Mouse (Mus musculus): ENCODE data around the gene 1810010D01Rik.

The 1810010D01Rik gene

DNA sequence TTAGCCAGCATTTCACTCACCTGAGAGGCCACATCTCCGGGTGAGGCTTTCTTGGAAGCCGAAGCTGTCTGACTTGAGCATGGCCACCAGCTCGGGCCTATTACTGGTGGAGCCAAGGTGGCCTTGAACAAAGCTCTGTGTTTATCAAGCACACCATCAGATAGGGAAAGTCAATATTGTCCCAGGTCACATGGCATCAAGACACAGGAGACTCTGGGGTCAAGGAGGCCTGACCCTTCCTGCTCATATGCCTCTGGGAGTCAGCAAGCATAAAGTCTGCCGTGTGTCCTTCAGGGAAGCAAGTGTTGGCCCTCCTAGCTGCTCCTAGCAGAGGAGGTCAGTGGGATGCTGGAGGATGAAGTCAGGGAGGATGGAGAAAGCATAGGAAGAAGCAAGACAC, at the start of gene 1810010D01Rik:
1810010D01Rik (minus strand) TSS at position 114 of the 400 bp plus-strand sequence.
- no peak for DNase-seq

DNA sequence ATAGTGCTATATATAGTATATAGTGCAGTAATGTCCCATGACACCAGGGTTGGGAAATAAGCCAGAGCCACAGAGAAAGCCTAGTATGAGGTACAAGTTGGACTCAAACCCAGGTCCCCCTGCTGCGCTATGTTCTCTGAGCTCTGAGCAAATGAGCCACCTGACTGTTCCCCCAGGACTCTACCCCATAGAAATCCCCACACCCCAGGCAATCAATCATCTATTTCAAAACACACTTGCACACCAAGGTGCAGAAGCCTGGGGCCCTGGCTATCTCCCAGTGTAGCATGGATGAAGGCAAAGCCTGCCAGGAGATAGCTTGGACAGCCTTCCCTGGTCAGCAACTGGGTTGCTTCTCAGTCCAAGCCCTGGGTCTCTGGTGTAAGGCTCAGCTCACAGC, 48.2 kb upstream of the 1810010D01Rik start:
- DNase-seq = no peak

DNA sequence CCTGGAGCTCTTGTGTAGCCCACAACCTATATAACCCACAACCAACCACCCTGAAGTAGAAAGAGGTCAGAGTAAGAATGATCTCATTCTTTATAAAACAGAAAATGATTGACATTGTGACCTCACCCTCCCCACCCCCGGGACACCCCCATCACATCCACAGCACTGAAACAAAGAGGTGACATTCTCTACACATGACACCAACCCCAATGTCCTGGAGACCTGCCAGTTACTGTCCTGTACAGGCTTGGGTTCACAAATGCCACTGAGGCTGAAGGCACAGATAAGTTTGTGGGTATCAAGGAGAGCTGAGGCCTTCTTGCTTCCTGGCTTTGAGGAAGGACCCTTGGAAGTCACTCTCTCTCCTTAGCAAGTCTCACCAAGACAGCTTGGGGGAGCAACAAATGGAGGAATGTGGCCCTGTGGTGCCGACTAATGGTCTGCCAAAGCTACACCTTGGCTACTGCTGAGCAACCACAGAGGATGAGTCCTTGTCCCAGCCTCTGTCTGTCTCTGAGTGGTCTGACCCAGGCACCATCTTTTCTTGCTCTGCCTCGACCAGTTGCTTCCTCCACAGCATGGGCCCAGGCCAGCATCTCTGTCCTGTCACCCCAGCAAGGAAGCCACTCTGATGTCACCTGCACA, 46.2 kb upstream of the 1810010D01Rik start:
- DNase-seq = no peak

DNA sequence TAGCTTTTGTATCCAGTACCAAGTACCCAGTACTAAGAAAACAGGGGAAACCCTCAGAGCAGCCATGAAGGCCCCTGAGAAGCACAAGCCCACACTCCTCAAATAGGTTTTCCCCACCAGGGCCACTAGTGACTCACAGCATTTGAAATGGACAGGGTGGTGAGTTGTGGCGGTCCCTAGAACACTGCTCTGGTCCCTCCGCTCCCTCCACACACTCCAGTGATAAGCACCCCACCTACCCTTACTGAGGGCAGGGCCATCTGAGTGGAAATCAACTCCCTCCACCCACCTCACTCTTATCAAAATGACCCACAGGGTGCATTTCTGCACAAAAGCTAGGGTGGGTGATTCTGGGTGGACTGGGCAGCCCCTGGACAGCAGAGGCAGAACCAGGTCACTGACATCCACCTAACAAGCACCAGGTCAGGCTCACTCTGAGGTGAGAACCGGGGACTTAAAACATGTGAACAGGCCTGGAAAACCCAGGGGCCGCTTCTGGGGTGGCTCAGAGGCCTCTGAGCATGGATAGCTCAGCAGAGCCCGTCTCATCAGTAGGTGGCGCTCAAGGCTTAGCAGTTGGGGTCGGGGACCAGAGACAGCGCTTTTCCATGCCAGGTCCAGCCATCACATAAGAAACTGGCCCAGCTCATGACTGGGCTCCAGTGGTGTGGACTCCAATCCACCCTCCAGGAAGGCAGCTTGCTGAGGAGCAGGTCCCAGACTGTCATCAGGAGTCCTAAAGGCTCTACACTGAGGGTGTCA, 45.0 kb upstream of the 1810010D01Rik start:
- peak; percentile 81 for DNase-seq

DNA sequence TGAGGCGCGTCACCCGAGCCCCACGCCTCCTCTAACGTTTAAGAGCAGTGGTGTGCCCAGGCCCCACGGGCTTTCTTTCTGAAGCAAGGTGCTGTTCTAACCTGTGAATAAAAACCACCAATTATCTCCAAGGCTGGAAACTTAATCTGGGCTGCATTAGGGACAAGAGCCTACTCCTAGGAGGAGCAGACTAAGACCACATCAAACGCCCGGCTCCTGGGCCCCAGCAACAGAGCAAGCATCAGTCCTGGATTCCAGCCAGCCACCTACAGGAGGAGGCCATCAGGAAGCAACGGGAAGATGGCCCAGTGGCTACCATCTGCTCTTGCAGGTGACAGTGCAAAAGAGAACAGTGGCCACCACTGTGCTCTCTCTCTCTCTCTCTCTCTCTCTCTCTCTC, 42.3 kb upstream of the 1810010D01Rik start:
- DNase-seq = no peak

DNA sequence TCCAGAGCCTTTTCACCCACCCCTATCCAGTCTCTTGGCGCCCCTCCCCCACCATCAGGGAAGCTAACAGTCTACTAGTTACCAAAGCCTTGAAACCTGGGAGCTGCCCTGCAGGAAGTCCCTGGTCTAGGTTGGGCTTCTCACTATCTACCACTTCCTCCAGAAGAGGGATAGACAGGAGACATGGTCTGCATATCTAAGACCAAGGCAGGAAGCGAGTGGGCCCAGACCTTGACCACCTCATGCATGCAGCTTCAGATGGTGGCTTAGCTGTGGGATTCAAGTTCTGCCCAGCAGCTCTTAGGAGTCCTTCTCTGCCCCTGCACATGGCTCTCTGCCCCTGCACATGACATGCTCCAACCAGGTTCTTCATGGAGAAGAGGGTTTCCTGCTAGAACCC, 41.0 kb upstream of the 1810010D01Rik start:
- no peak for DNase-seq

DNA sequence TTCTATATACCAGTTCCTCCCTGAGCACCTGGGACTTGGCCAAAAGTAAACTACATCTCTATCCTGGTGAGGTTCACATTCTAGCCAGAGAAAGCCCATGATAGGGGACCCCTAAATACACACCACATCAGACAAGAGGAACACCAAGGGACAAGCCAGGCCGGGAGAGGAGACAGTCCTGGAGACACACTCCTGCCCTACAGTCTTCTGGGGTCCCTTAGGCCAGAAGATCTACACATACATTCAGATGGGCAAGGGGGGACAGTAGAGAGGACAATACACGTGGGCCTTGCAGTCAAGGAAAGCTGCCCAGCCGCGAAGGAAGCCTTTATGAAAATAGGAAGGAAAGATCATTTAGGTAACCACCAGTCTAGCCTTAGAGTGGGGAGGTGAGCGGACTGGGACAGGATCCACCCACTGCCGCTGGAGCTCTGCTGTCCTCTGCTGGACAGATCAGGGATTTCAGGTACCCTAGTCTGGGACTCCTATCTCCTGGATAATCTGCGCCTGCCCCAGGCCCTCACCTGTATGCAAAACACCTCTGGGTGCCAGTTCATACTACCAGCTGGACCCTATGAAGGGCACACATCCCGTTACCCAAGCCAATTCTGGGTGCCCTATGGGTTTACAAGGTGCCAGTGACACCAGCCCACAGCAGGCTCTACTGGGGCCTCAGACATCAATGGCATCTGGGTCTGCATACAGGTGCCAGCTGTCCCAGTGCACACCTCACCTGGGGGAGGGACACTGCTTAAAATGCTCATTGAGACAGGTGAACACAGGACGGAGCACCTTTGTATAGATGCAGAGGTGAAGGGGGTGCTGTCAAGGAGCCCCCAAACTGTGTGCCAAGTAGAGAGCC, 35.2 kb upstream of the 1810010D01Rik start:
- DNase-seq = peak; percentile 90

DNA sequence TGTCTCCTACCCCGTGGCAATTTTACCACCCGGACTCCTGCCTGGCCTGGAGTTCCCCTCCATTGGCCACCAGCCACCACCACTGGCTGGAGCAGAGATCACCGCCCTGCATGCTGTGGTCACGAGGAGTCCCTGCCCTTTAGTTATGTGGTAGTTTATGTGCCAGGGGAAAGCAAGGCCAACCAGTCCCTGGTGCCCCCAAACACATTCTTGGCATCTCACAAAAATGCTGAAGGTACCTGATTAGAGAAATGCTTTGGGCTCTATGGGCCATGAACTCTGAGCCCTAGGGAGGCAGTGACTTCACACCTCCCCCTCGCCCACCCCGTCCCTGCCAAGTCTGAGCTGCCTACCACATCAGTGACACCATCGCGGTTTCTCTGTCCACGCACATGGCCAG, 34.1 kb upstream of the 1810010D01Rik start:
- DNase-seq = peak; percentile 90

DNA sequence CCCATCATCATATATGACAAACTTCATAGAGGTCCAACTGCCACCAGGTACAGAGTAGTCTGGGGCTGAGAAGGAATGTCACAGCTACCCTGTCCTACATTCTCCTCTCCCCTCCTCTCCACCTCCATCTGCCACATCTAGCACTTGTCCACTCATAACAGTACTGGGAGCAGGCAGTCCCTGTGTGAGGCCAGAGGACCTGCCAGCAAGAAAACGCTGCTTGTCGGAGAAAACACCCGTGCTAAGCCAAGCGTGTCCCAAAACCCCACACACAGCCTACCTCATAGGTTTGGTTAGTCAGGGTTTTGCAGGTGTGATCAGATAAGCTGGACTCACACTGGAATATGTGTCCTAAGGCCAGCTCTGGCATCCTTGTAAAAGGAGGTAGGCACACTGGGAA, 33.0 kb upstream of the 1810010D01Rik start:
- no peak for DNase-seq

DNA sequence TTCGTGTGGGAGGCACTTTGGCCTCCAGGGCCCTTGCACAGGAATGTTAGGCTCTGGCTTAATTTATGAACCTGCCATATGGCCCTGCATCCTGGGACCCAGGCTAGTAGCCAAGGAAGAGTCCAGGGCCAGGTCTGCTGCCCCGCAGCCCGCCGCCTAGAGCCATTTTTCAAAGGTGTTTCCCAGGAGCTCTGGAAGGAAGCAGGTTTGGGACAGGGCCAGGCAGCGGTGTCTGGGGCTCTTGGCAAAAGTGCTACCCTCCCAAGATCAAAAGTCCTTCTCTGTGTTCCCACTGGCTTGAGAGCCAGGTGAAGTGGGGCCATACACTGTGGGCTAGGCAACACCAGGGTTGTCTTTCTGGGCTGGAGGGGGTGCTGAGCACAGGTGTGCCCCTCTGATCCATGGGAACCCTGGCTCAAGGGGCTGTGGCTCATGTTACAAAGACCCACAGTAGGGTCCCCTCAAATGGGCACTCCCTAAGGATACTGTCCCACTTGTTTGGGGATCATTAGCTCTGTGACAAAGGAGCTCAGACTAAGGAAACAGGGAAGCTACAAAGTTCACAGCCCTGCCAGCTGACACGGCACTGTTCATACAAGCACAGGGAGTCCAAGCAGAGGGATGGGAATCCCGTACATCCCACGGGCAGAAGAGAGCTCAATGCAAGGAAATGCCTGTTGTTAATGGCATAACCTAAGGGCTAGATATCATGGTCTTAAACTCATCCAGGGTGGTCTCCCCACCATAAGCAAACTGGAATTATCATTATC, 32.0 kb upstream of the 1810010D01Rik start:
- DNase-seq = peak; percentile 68

DNA sequence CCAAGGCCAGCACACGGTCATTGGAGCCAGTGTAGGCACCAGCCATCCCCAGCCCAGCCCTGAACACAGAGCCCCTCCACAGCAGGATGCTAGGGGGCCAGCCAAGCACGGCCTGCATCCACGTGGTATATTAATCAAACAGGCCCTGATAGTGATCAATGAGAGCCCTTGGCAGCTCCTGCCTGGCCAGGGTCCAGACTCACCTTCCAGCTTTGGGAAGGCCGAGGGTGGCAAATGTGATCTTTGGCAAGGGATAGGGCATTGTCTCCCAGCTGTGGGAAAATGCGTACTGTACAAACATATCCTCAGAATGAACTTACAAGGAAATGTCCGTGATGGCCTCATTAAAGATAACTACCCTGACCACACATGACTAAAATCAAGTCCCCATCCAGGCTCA, 31.2 kb upstream of the 1810010D01Rik start:
- peak; percentile 54 for DNase-seq

DNA sequence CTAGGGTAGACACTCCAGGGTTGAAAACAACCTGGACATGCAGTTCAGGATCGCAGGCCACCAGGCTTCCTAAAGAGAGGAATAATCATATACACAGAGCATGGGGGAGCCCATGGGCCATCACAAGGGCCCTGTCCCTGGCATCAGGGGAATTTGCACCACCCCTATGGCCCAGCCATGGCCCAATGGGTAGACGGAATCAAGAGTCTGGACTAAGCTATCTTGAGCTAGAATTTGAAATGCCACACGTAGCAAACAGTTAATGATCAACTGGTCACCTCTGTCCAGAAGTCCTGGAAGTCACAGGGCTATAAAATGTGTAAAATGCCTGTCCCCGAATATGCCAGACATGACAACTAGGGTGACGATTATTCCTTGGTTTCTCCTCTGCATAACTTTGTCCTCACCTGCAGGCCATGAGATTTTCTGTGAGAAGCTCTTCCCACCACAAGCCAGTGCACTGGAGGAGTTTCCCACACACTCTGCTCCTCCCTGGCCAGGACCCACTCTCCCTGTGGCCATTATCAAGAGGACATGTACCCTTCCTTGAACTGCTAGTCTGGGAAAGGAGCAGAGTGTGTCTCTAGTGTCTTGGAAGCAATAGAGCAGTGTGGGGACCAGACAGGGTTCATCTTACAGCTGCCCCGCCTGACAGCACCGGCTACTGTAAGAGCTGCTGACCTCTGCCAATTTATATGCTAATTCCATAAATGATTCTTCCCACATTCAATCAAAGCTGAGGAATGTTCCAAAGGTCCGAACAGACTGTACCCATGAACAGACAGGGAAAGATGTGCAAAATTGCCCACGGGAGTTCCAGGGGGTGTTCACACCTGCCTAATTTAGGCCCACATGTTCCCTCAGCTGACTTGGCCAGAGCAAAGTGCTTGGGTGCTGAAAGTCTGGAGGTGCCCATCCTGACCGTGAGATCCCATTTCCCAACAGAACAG, 27.2 kb upstream of the 1810010D01Rik start:
- peak; percentile 84 for DNase-seq

DNA sequence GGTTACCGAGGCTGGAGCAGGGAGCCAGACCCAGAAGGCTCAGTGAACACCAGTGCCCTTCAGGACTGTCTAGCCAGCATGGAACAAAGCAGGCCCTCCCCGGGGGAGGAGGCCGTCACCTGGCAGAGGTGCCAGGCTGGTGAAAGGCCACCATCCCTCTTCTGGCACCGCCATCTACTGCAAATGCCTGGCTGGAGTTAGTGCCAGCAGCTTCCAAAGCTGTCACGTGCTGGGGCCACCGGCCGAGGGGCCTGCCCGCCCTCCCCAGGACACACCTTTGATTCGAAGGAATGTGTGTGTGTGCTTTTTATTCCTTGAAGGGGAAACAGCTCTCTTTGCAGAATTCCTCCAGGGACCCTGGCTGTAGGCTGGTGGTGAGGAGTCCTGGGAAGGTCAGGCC, 23.7 kb upstream of the 1810010D01Rik start:
- DNase-seq = peak; percentile 93

DNA sequence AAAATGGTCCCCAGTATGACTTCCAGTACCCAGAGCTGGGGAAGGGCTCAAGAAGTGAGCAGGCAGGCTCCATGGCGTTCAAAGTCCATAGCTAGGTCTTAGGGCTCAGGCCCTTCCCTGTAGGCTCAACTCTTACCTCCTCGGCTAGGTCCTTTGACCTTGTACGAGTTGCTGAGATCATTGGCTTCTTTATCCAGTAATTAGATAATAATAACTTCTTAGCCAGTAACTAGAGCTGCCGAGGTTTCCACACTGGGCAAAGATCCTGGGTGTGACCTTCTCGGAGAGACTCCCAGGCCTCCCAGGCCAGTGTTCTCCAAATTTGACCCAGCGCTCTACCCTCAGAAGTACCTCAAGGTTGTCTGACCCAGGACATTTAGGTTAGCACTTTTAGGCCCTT, 18.7 kb upstream of the 1810010D01Rik start:
- DNase-seq = no peak

DNA sequence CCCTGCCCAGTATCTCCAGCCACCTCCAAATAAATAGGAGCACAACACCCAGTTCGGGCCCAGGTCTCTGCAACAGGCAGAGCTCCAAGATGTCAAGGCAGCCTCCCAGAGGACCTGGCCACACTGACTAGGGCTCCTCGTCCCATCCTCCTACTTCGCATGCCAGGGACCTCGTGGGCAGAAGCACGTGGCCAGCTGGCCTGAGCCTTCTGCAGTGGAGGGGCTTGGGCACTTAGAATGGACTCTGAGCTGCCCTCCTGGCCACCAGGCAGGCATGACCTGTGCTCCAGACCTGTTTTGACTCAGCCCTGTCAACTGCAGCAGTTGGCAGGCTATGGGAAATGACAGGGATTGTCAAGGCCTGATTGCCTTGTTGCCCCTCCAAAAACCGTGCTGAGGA, 17.7 kb upstream of the 1810010D01Rik start:
- peak; percentile 66 for DNase-seq

DNA sequence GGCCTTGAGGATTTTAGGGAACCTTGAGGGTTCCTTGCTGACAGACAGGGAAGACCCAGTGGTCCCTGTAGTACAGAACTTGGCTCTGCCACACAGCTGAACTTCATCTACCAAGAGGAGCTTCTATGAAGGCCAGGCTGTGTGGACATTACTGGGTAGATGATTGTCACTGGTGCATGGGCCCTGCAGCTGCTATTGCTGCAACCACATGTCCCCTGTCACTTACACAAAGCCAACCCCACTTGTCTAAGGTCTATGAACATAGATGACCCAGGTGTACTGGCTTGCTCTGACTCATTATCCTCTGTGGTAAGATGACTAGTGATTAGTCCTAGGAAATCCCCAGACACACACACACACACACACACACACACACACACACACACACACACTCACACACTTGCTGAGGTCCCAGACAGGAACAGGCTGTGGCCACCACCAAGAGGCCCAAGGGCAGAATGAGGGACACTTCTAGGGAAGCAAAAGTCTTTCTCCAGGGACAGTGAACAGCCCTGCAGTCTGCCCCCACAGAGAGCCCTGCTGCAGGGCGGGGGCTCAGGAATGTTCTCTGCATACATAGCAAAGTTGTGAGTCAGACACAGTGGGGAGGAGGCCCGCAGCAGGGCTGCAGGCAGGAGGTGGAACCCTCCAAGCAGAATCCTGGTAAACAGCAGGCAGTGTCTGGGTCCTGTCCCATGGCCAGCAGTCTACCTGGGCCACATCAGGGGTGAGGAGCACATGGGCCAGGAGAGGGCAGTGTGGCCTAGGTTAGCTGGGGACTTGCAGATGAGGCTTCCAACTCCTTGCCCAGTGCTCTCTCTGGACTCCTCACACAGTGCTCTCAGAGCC, 14.1 kb upstream of the 1810010D01Rik start:
- peak; percentile 84 for DNase-seq

DNA sequence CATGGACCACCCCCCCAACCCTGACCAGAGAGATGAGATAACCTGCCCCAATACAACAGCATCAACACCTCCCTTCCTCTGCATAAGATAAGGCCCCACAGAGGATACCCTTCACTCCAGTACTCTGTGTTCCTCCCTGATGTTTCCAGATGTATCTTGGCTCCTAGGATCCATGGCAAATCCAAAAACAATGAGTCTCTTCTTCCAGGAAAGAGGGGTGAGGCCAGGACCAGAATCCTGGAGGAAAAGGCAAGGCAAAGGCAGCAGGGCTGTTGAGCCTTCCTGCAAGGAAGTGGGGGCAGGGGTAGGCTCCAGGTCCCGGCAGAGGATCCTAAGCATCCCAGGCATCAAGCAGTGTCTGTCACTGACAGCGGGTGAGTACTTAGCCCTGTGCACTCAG, 13.4 kb upstream of the 1810010D01Rik start:
- no peak for DNase-seq

DNA sequence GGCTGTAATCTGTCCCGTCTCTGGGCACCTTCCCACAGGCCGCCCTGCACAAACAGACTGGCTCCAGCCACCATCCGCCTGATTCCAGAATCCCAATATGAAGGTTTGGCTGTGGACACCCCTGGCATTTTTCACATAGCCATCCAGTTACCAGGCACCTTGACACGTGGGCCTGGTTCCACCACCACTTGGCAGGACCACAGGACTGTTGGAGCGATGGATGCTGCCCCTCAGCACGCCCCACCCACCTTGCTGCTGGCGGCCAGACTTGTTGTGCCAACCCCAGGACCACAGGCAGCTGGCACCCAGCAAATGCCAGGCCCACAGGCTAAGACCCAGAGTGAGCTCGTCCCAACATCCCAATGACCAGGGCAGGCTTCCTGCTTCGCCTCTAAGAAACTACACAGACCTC, 11.5 kb upstream of the 1810010D01Rik start:
- DNase-seq = peak; percentile 62

DNA sequence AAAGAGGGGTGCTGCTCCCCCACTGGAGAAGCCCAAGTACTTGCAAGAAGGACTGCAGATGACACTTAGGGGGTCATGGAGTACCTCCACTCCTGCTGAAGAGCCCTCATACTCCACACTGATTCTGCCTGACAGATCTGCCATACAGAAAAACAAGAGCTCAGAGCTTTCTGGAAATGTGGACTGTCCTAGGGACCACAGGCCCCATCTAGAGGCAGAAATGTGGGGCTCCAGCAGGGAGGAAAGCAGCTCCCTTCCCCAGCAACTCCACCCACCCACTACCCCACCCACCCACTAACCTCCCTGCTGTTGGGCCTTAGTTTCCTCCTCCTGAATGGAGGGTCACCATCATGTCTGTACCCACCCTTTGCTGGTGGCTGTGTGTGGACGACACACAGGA, 8.7 kb upstream of the 1810010D01Rik start:
- peak; percentile 61 for DNase-seq

DNA sequence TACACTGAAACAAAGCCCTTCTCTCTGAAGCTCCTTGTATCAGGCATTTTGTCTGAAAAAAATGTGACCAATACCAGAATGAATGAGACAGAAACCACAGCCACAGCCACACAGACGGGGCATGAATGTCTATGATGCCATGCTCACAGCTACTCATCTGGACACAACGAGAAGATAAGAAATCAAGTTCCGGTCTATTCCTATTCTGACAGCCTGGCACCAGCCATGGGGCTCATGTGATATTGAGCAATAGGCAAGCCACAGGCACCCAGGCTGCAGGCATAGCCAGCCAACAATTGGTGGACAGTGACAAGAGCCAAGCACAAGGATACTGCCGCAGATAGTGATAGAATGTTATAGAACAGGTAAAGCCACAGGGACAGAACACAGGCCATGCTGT, 7.6 kb upstream of the 1810010D01Rik start:
- DNase-seq = no peak

All from kidney, postnatal 14 days (tissue).